In the genomic region with DNA sequence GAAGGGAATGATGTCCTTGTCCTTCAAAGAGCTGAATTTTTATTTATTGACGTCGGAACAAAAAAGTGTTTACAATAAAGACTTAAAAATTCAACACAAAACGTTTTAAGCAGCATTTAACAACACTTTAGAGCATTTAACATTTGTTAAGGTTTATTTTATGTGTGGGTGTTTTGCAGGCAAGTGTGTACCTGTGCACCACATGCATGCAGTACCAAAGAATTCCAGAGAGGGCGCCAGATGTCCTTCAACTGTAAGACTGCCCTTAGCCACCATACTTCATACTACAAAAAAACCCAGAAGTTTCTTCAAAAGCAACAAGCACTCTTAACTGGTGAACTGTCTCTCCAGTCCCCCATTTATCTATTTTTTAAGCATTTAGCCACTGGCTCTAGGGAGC, we compare ENCODE assay signal across 8 mouse cellular contexts. TPM values are rescaled to one million over a fixed set of nuclear protein-coding genes. Genes with fewer than 3 reads are reported as not detected.
DNase-seq lines count a peak whose midpoint lies in the region; ATAC-seq and TF ChIP-seq lines count a peak whose summit lies in the region.

No protein-coding gene starts in this region.

- no peak for TF ChIP-seq POLR2A in myocyte (IDR thresholded peaks at IDR 0.05; ENCODE audit: insufficient read length, low read depth)

- peaks cover 9% of the 10 kb centered on the region for H3K36me3 ChIP-seq in intestine, embryonic 15.5 days
- H3K36me3 ChIP-seq in liver, embryonic 14.5 days (replicated peaks; ENCODE audit: control insufficient read depth, insufficient read depth, low read depth) = peaks cover 10% of the 10 kb centered on the region
- peaks cover 14% of the 10 kb centered on the region for H3K36me3 ChIP-seq in myocyte (ENCODE audit: control insufficient read depth, insufficient read depth)

- peak; percentile 53 for ATAC-seq in erythroblast, adult 5-6 weeks (replicated peaks; ENCODE audit: low FRiP score, poor library complexity, severe bottlenecking)
- ATAC-seq in intestine, embryonic 15.5 days = no peak
- no peak for ATAC-seq in liver, embryonic 14.5 days (ENCODE audit: insufficient read depth)

- peak; percentile 57 to 71 for DNase-seq in right cerebral cortex, postnatal 10 days (ENCODE audit: low spot score in 2 of 2)
- no peak for DNase-seq in right cerebral cortex, postnatal 25 days
- DNase-seq in brain, adult 2 months (ENCODE audit: low read depth, low spot score) = peak; percentile 79
- DNase-seq in liver, embryonic 14.5 days (ENCODE audit: low read depth in 3 of 3, low spot score in 3 of 3) = peak; percentile 60 to 65 (median 62)
- DNase-seq in thymus, postnatal 14 days = peak; percentile 75

- peaks cover 21% of the 10 kb centered on the region for H3K79me2 ChIP-seq in myocyte (ENCODE audit: control insufficient read depth, insufficient read depth)

- H3K9me3 ChIP-seq in intestine, embryonic 15.5 days = no peaks in the 10 kb centered on the region
- no peaks in the 10 kb centered on the region for H3K9me3 ChIP-seq in liver, embryonic 14.5 days (ENCODE audit: control insufficient read depth, low read length)

- no peak for TF ChIP-seq EP300 in liver, embryonic 14.5 days (IDR thresholded peaks at IDR 0.05; ENCODE audit: low read depth)

- H3ac ChIP-seq in myocyte (ENCODE audit: control insufficient read depth, insufficient read length) = no peak overlapping the region

- no peak overlapping the region for H3K9ac ChIP-seq in intestine, embryonic 15.5 days
- H3K9ac ChIP-seq in liver, embryonic 14.5 days (replicated peaks) = no peak overlapping the region

- no peak overlapping the region for H3K4me3 ChIP-seq in intestine, embryonic 15.5 days (replicated peaks)
- no peak overlapping the region; a peak in 1 of 4 replicates for H3K4me3 ChIP-seq in liver, embryonic 14.5 days (ENCODE audit: insufficient read depth in 1 of 2, low read depth in 2 of 2, low read length in 2 of 2)
- H3K4me3 ChIP-seq in myocyte = no peak overlapping the region

- H3K27ac ChIP-seq in intestine, embryonic 15.5 days = no peak overlapping the region
- no peak overlapping the region for H3K27ac ChIP-seq in liver, embryonic 14.5 days

- 9% methylated on average over 4 of the region's 4 CpGs for WGBS in intestine, embryonic 15.5 days
- 10% methylated on average over 4 of the region's 4 CpGs for WGBS in liver, embryonic 14.5 days (ENCODE audit: insufficient replicate concordance)

- H3K27me3 ChIP-seq in intestine, embryonic 15.5 days (replicated peaks) = no peaks in the 10 kb centered on the region
- peaks cover 8% of the 10 kb centered on the region for H3K27me3 ChIP-seq in liver, embryonic 14.5 days (ENCODE audit: control insufficient read depth, insufficient read depth, low read length)
- H3K27me3 ChIP-seq in myocyte (ENCODE audit: control insufficient read depth, insufficient read depth, insufficient read length) = no peaks in the 10 kb centered on the region

- peak overlapping the region; percentile 72 for H3K4me2 ChIP-seq in intestine, embryonic 15.5 days (replicated peaks)
- peak overlapping the region; percentile 72 for H3K4me2 ChIP-seq in liver, embryonic 14.5 days (ENCODE audit: low read depth)
- H3K4me2 ChIP-seq in myocyte (ENCODE audit: low read depth) = peak overlapping the region; percentile 83

- H3K4me1 ChIP-seq in intestine, embryonic 15.5 days (replicated peaks) = peaks cover 8% of the 10 kb centered on the region; the same call in 1 of the 2 replicates
- peaks cover 6 to 7% of the 10 kb centered on the region in 2 experiments; a peak in 3 of 4 replicates for H3K4me1 ChIP-seq in liver, embryonic 14.5 days (replicated peaks; ENCODE audit: control insufficient read depth in 2 of 2, insufficient read depth in 2 of 2, low read length in 1 of 2)

- TF ChIP-seq CTCF in liver, embryonic 14.5 days (IDR thresholded peaks at IDR 0.05; ENCODE audit: low read depth) = peak; percentile 76

TF ChIP-seq in myocyte, 11 proteins besides CTCF, POLR2A, EP300 and RAD21:
- no peak for TF ChIP-seq MYOD1 (IDR thresholded peaks at IDR 0.05; ENCODE audit: control insufficient read depth in 1 of 3, insufficient read length in 2 of 3, low read depth in 2 of 3)
- no peak for TF ChIP-seq CEBPB (IDR thresholded peaks at IDR 0.05; ENCODE audit: insufficient read depth, poor library complexity, severe bottlenecking)
- no peak for TF ChIP-seq REST (IDR thresholded peaks at IDR 0.05; ENCODE audit: insufficient read depth, insufficient read length)
- TF ChIP-seq POLR2AphosphoS2 (IDR thresholded peaks at IDR 0.05; ENCODE audit: insufficient read length, low read depth) = no peak
- no peak for TF ChIP-seq MYOG (IDR thresholded peaks at IDR 0.05; ENCODE audit: control insufficient read depth in 1 of 3, insufficient read depth in 1 of 3, insufficient read length in 2 of 3, low read depth in 2 of 3)
- TF ChIP-seq E2F4 (IDR thresholded peaks at IDR 0.05; ENCODE audit: insufficient read depth) = no peak
- TF ChIP-seq TCF3 (IDR thresholded peaks at IDR 0.05; ENCODE audit: insufficient read length, low read depth) = no peak
- TF ChIP-seq SRF (IDR thresholded peaks at IDR 0.05; ENCODE audit: control insufficient read depth, insufficient read length, low read depth) = no peak
- no peak for TF ChIP-seq TCF12 (IDR thresholded peaks at IDR 0.05; ENCODE audit: insufficient read depth, poor library complexity, severe bottlenecking)
- no peak for TF ChIP-seq MAX (IDR thresholded peaks at IDR 0.05; ENCODE audit: low read depth)

RNA-seq across cellular contexts. Expression of gene Dip2a, which starts 1.5 kb away (rescaled TPM):
- 0.77 and 0.84 TPM in 2 replicates for total RNA-seq in erythroblast, adult 5-6 weeks (2015; ENCODE audit: low replicate concordance)
- 0.34 and 4.7 TPM in 2 replicates for total RNA-seq in erythroblast, adult 5-6 weeks (2017; ENCODE audit: low replicate concordance)
- polyA plus RNA-seq in intestine, embryonic 15.5 days (2015; fragmentation: Nextera tagmentation; extraction: Ambion mirVana) = 9.0 and 10.2 TPM in 2 replicates
- polyA plus RNA-seq in liver, embryonic 14.5 days (2012; rRNA removed) = 1.7 and 1.8 TPM in 2 replicates
- polyA plus RNA-seq in liver, embryonic 14.5 days (2014; fragmentation: Nextera tagmentation; extraction: Ambion mirVana) = 0.62 and 0.69 TPM in 2 replicates
- 11.1 TPM for polyA plus RNA-seq in myocyte (2012; fragmentation: generic; extraction: Trizol)
